ENCODE assay signal across 22 mouse cellular contexts in genomic region chr3:95618511-95618910, GRCm38 (mm10). TPM values are rescaled to one million over a fixed set of nuclear protein-coding genes. Genes with fewer than 3 reads are reported as not detected.
"Had no signal": no experiment of that assay in that cellular context is flagged by ENCODE, and none has a peak within 500 bp of the region (broad histone marks: within the 10 kb centered on the region; RNA-seq: fewer than 3 reads in every experiment).

No protein-coding gene starts in this region.

- H3K4me3 ChIP-seq: neural tube, embryonic 13.5 days; neural tube, embryonic 15.5 days; stomach, embryonic 15.5 days had no signal

- H3K27me3 ChIP-seq: neural tube, embryonic 13.5 days; neural tube, embryonic 15.5 days; stomach, embryonic 15.5 days had no signal

- H3K27ac ChIP-seq: neural tube, embryonic 13.5 days; neural tube, embryonic 15.5 days; stomach, embryonic 15.5 days; stomach, postnatal 0 days had no signal

- H3K4me2 ChIP-seq: neural tube, embryonic 13.5 days; neural tube, embryonic 15.5 days; stomach, embryonic 15.5 days had no signal

- H3K4me1 ChIP-seq: neural tube, embryonic 15.5 days; stomach, embryonic 15.5 days had no signal

- H3K9me3 ChIP-seq: neural tube, embryonic 13.5 days; neural tube, embryonic 15.5 days; stomach, embryonic 15.5 days had no signal

- DNase-seq: retina, postnatal 1 day; right cerebral cortex, adult 18-20 months; right cerebral cortex, postnatal 14 days; right cerebral cortex, postnatal 25 days; right cerebral cortex, postnatal 4 days; spleen, adult 18-20 months; thymus, adult 18-20 months; thymus, adult 2 months; thymus, postnatal 14 days; thymus, postnatal 25 days; thymus, postnatal 36 days; thymus, postnatal 4 days had no signal

- H3K9ac ChIP-seq: neural tube, embryonic 13.5 days; neural tube, embryonic 15.5 days; stomach, embryonic 15.5 days had no signal

RNA-seq across cellular contexts. Expression of gene Hormad1, which starts 59.0 kb away (rescaled TPM):
- polyA plus RNA-seq: neural tube, embryonic 13.5 days; neural tube, embryonic 14.5 days; neural tube, embryonic 15.5 days; small intestine, adult 2 months; spleen, adult 2 months; stomach, embryonic 14.5 days; stomach, embryonic 15.5 days; stomach, embryonic 16.5 days; stomach, postnatal 0 days; thymus, adult 2 months; urinary bladder, adult 2 months had no signal
